Mouse (Mus musculus): ENCODE data around the gene Olfr826. TPM values are rescaled to one million over a fixed set of nuclear protein-coding genes. Genes with fewer than 3 reads are reported as not detected.
A peak's percentile ranks its signal among the peaks of the same experiment; 100 is the strongest.
"Not testable (repeated sequence)": the region's sequence is repeated elsewhere in the genome, so short reads cannot be mapped to it uniquely, and the experiment has no call there.

The Olfr826 gene
- polyA plus RNA-seq (2014; fragmentation: Nextera tagmentation; extraction: Ambion mirVana) = not detected in 2 replicates

- Histone ChIP-seq H3K4me3 (ENCODE audit: low read depth, low read length) (no peak within 1 kb of the TSS), H3K4me2 (ENCODE audit: low read depth, low read length) (no peak within 1 kb of the TSS), H3K9me3 (ENCODE audit: control insufficient read depth, low read length) (no peaks in the 10 kb centered on the region), H3K27me3 (ENCODE audit: control insufficient read depth, insufficient read depth, low read length) (no peaks in the 10 kb centered on the region), H3K4me1 (ENCODE audit: control insufficient read depth, insufficient read depth, low read length) (no peaks in the 10 kb centered on the region), H3K9ac (replicated peaks; ENCODE audit: low read depth, low read length) (no peak within 1 kb of the TSS), H3K36me3 (ENCODE audit: control insufficient read depth, insufficient read depth, low read length) (no peaks in the 10 kb centered on the region), H3K27ac (ENCODE audit: low read depth, low read length) (no peak within 1 kb of the TSS)
- ATAC-seq (ENCODE audit: low read depth) = no peak
- 82% methylated on average over 1 of the region's 1 CpGs for WGBS
These were observed at the start of gene Olfr826 for GRCm38 (mm10) chr10:130184086-130184485. TSS of gene Olfr826 (minus strand) at chr10:130184186.

- Histone ChIP-seq H3K27me3 (ENCODE audit: control insufficient read depth, insufficient read depth, low read length) (no peaks in the 10 kb centered on the region), H3K4me2 (ENCODE audit: low read depth, low read length) (no peak overlapping the region), H3K4me1 (ENCODE audit: control insufficient read depth, insufficient read depth, low read length) (no peaks in the 10 kb centered on the region), H3K9me3 (ENCODE audit: control insufficient read depth, low read length) (no peaks in the 10 kb centered on the region), H3K4me3 (ENCODE audit: low read depth, low read length) (no peak overlapping the region), H3K27ac (ENCODE audit: low read depth, low read length) (no peak overlapping the region), H3K36me3 (ENCODE audit: control insufficient read depth, insufficient read depth, low read length) (no peaks in the 10 kb centered on the region), H3K9ac (replicated peaks; ENCODE audit: low read depth, low read length) (no peak overlapping the region)
- 58% methylated on average over 1 of the region's 1 CpGs for WGBS
- ATAC-seq (ENCODE audit: low read depth) = no peak
These were observed 48.1 kb upstream of the Olfr826 start for GRCm38 (mm10) chr10:130232117-130232516.

DNA sequence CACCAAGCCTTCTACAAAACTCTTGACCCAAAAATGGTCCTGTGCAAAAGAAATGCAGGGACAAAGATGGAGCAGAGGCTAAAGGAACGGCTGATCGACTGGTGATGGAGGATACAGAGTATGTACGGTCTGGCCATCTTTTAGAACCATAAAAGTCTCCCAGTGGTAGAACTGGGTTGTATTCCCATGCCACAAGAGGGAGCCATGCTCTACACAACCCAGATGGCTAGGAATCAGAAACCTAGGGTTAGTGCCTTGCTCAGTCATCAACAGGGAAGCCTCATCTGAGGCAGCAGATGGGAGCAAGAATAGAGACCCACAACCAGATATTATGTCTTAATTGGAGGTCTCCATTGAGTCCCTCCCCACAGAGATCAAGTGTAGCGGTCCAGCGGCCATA is 45.6 kb upstream of the Olfr826 start:
- H3K4me1 ChIP-seq (ENCODE audit: control insufficient read depth, insufficient read depth, low read length) = no peaks in the 10 kb centered on the region
- H3K4me3 ChIP-seq (ENCODE audit: low read depth, low read length) = no peak overlapping the region
- WGBS = 87% methylated on average over 5 of the region's 5 CpGs
- H3K4me2 ChIP-seq (ENCODE audit: low read depth, low read length) = no peak overlapping the region
- H3K9me3 ChIP-seq (ENCODE audit: control insufficient read depth, low read length) = no peaks in the 10 kb centered on the region
- no peak for ATAC-seq (ENCODE audit: low read depth)
- no peak overlapping the region for H3K9ac ChIP-seq (replicated peaks; ENCODE audit: low read depth, low read length)
- H3K27ac ChIP-seq (ENCODE audit: low read depth, low read length) = no peak overlapping the region
- no peaks in the 10 kb centered on the region for H3K36me3 ChIP-seq (ENCODE audit: control insufficient read depth, insufficient read depth, low read length)
- no peaks in the 10 kb centered on the region for H3K27me3 ChIP-seq (ENCODE audit: control insufficient read depth, insufficient read depth, low read length)

DNA sequence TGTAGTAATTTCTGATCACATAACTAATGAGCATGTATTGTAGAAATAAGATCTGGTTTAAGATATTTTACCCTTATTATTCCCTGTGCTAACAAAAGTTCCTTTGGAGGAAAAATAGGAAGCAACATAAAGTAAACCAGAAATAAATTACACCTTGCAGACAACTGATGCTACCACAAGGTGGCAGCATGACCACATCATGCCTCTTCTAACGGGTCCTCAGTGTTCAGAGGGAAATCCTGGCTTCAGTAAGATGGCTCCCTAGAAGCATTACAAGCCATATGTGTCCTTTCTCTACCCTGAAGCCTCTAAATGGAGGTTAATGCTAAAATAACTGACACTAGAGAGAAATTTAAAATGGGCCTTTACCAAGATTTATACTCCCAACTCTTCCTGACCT is 44.3 kb upstream of the Olfr826 start:
- Histone ChIP-seq H3K4me2 (ENCODE audit: low read depth, low read length) (no peak overlapping the region), H3K4me3 (ENCODE audit: low read depth, low read length) (no peak overlapping the region), H3K9ac (replicated peaks; ENCODE audit: low read depth, low read length) (no peak overlapping the region), H3K9me3 (ENCODE audit: control insufficient read depth, low read length) (no peaks in the 10 kb centered on the region), H3K27me3 (ENCODE audit: control insufficient read depth, insufficient read depth, low read length) (no peaks in the 10 kb centered on the region), H3K36me3 (ENCODE audit: control insufficient read depth, insufficient read depth, low read length) (no peaks in the 10 kb centered on the region), H3K27ac (ENCODE audit: low read depth, low read length) (no peak overlapping the region), H3K4me1 (ENCODE audit: control insufficient read depth, insufficient read depth, low read length) (no peaks in the 10 kb centered on the region)
- ATAC-seq (ENCODE audit: low read depth) = peak; percentile 98
- WGBS = 0% methylated on average over 1 of the region's 1 CpGs

- no peaks in the 10 kb centered on the region for H3K36me3 ChIP-seq (ENCODE audit: control insufficient read depth, insufficient read depth, low read length)
- H3K27ac ChIP-seq (ENCODE audit: low read depth, low read length) = no peak overlapping the region
- H3K9ac ChIP-seq (replicated peaks; ENCODE audit: low read depth, low read length) = no peak overlapping the region
- ATAC-seq (ENCODE audit: low read depth) = no peak
- 80% methylated on average over 3 of the region's 3 CpGs for WGBS
- H3K4me1 ChIP-seq (ENCODE audit: control insufficient read depth, insufficient read depth, low read length) = no peaks in the 10 kb centered on the region
- no peaks in the 10 kb centered on the region for H3K27me3 ChIP-seq (ENCODE audit: control insufficient read depth, insufficient read depth, low read length)
- no peaks in the 10 kb centered on the region for H3K9me3 ChIP-seq (ENCODE audit: control insufficient read depth, low read length)
- no peak overlapping the region for H3K4me2 ChIP-seq (ENCODE audit: low read depth, low read length)
- no peak overlapping the region for H3K4me3 ChIP-seq (ENCODE audit: low read depth, low read length)
These were observed 41.0 kb upstream of the Olfr826 start for GRCm38 (mm10) chr10:130225034-130225433.

GRCm38 (mm10) chr10:130214303-130214702 is 30.3 kb upstream of the Olfr826 start, which contains the start of gene Olfr827:
TSS of gene Olfr827 (minus strand) at chr10:130214403.
- H3K9ac ChIP-seq (replicated peaks; ENCODE audit: low read depth, low read length) = no peak within 1 kb of the TSS
- no peaks in the 10 kb centered on the region for H3K9me3 ChIP-seq (ENCODE audit: control insufficient read depth, low read length)
- H3K36me3 ChIP-seq (ENCODE audit: control insufficient read depth, insufficient read depth, low read length) = no peaks in the 10 kb centered on the region
- no peak within 1 kb of the TSS for H3K27ac ChIP-seq (ENCODE audit: low read depth, low read length)
- H3K4me1 ChIP-seq (ENCODE audit: control insufficient read depth, insufficient read depth, low read length) = no peaks in the 10 kb centered on the region
- no peak for ATAC-seq (ENCODE audit: low read depth)
- no peaks in the 10 kb centered on the region for H3K27me3 ChIP-seq (ENCODE audit: control insufficient read depth, insufficient read depth, low read length)
- 91% methylated on average over 1 of the region's 1 CpGs for WGBS
- no peak within 1 kb of the TSS for H3K4me2 ChIP-seq (ENCODE audit: low read depth, low read length)
- no peak within 1 kb of the TSS for H3K4me3 ChIP-seq (ENCODE audit: low read depth, low read length)

DNA sequence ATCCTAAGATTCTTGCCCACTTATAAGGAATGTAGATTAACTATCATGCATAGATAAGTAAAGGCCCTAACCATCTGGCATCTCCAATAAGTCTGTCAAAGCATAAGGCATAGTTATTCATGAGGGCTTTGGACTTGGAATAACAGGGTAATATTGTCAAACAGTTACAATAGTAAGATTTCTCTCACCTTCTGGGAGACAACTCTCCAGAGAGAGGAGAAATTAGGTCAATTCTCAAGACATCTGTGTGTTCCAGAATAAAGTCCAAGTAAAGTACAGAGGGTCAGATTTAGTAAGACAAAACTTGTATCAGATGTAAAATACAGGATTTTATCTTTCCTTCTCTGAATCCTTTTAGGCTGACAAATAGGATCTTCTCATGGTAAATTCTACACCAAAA is 17.3 kb downstream of the Olfr826 start, which contains the start of gene Olfr825:
Olfr825 (minus strand) TSS at position 101 of the 400 bp plus-strand sequence.
- Histone ChIP-seq H3K27me3 (ENCODE audit: control insufficient read depth, insufficient read depth, low read length) (no peaks in the 10 kb centered on the region), H3K4me2 (ENCODE audit: low read depth, low read length) (no peak within 1 kb of the TSS), H3K4me1 (ENCODE audit: control insufficient read depth, insufficient read depth, low read length) (no peaks in the 10 kb centered on the region), H3K4me3 (ENCODE audit: low read depth, low read length) (no peak within 1 kb of the TSS), H3K27ac (ENCODE audit: low read depth, low read length) (no peak within 1 kb of the TSS), H3K9me3 (ENCODE audit: control insufficient read depth, low read length) (no peaks in the 10 kb centered on the region), H3K9ac (replicated peaks; ENCODE audit: low read depth, low read length) (no peak within 1 kb of the TSS), H3K36me3 (ENCODE audit: control insufficient read depth, insufficient read depth, low read length) (no peaks in the 10 kb centered on the region)
- no peak for ATAC-seq (ENCODE audit: low read depth)

DNA sequence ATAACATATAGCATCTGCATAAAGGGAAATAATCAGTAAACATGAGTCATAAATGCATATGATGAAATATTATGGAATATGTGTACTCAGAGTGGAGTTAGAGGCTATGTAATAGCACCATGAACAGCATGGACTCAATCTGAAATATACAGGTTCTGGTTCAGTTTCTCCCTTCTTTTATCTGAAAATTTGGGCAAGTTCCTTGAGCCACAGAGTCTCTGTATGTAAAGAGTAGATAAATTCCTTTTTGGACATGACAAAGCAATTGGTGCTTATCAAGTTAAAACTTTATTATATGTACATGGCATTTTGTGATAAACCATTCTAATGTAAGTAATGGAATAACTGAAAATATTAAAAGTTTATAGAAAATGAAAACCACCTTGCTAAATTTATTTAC is 18.8 kb downstream of the Olfr826 start:
- Histone ChIP-seq H3K9me3 (ENCODE audit: control insufficient read depth, low read length) (no peaks in the 10 kb centered on the region), H3K27ac (ENCODE audit: low read depth, low read length) (no peak overlapping the region), H3K36me3 (ENCODE audit: control insufficient read depth, insufficient read depth, low read length) (no peaks in the 10 kb centered on the region), H3K4me2 (ENCODE audit: low read depth, low read length) (no peak overlapping the region), H3K9ac (replicated peaks; ENCODE audit: low read depth, low read length) (no peak overlapping the region), H3K4me3 (ENCODE audit: low read depth, low read length) (no peak overlapping the region), H3K27me3 (ENCODE audit: control insufficient read depth, insufficient read depth, low read length) (no peaks in the 10 kb centered on the region), H3K4me1 (ENCODE audit: control insufficient read depth, insufficient read depth, low read length) (no peaks in the 10 kb centered on the region)
- ATAC-seq (ENCODE audit: low read depth) = no peak

DNA sequence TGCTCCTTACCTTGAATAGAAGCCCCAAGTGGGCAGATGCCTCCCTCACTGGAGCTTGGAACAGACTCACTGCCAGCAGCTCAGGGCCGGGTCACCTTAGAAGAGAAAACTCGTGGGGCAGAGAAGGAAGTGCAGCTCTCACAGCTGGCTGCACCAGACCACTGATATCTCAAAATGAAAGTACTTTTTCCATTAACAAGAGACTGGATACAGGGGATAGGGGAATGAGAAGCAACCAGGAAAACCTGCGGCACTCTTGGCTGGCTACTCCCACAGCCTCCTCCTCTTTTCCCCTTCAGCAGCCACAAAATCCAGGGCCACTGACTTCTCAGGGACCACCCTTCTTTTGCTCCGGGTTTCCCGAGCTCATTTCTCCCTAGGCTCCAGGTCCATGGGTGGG is 39.9 kb downstream of the Olfr826 start:
- H3K9me3 ChIP-seq (ENCODE audit: control insufficient read depth, low read length) = no peaks in the 10 kb centered on the region
- no peaks in the 10 kb centered on the region for H3K27me3 ChIP-seq (ENCODE audit: control insufficient read depth, insufficient read depth, low read length)
- no peak overlapping the region for H3K9ac ChIP-seq (replicated peaks; ENCODE audit: low read depth, low read length)
- 87% methylated on average over 5 of the region's 5 CpGs for WGBS
- no peaks in the 10 kb centered on the region for H3K4me1 ChIP-seq (ENCODE audit: control insufficient read depth, insufficient read depth, low read length)
- H3K36me3 ChIP-seq (ENCODE audit: control insufficient read depth, insufficient read depth, low read length) = no peaks in the 10 kb centered on the region
- no peak overlapping the region for H3K4me2 ChIP-seq (ENCODE audit: low read depth, low read length)
- no peak for ATAC-seq (ENCODE audit: low read depth)
- no peak overlapping the region for H3K4me3 ChIP-seq (ENCODE audit: low read depth, low read length)
- H3K27ac ChIP-seq (ENCODE audit: low read depth, low read length) = no peak overlapping the region

GRCm38 (mm10) chr10:130142481-130142880 is 41.5 kb downstream of the Olfr826 start:
- not testable (repeated sequence) for H3K4me3 ChIP-seq (ENCODE audit: low read depth, low read length); ATAC-seq (ENCODE audit: low read depth); H3K27me3 ChIP-seq (ENCODE audit: control insufficient read depth, insufficient read depth, low read length); H3K4me1 ChIP-seq (ENCODE audit: control insufficient read depth, insufficient read depth, low read length); H3K27ac ChIP-seq (ENCODE audit: low read depth, low read length); H3K9ac ChIP-seq (replicated peaks; ENCODE audit: low read depth, low read length); H3K9me3 ChIP-seq (ENCODE audit: control insufficient read depth, low read length); H3K36me3 ChIP-seq (ENCODE audit: control insufficient read depth, insufficient read depth, low read length); H3K4me2 ChIP-seq (ENCODE audit: low read depth, low read length)
- WGBS = 89% methylated on average over 5 of the region's 5 CpGs

All from neural tube, embryonic 14.5 days (tissue).